Mouse (Mus musculus) neural tube, embryonic 13.5 days (tissue): ENCODE data around the gene Gm10799. TPM values are rescaled to one million over a fixed set of nuclear protein-coding genes. Genes with fewer than 3 reads are reported as not detected.

ENCODE experiments used
- ATAC-seq: fragments of 200-750 bp; cut with Nextera tagmentation; 2 replicates; pipeline ENCODE4 v1.8.0; 2017; ENCODE audit warnings: low read depth, mild to moderate bottlenecking, moderate TSS enrichment, moderate library complexity
- H3K27ac ChIP-seq: fragments of 300-500 bp; sonication (generic); replicated peaks from 2 replicates; pipeline ENCODE4 v1.5.1; 2015; ENCODE audit warnings: moderate library complexity, mild to moderate bottlenecking, inconsistent platforms
- H3K27me3 ChIP-seq: fragments of 300-500 bp; sonication (generic); 2 replicates; pipeline ENCODE4 v1.6.1; 2015; ENCODE audit warnings: mild to moderate bottlenecking, inconsistent platforms
- H3K36me3 ChIP-seq: fragments of 300-500 bp; sonication (generic); 2 replicates; pipeline ENCODE4 v1.6.1; 2015; ENCODE audit warnings: mild to moderate bottlenecking, inconsistent platforms
- H3K4me1 ChIP-seq: fragments of 300-500 bp; sonication (generic); replicated peaks from 2 replicates; pipeline ENCODE4 v1.6.1; 2015; ENCODE audit warnings: inconsistent platforms
- H3K4me2 ChIP-seq: fragments of 300-500 bp; sonication (generic); 2 replicates; pipeline ENCODE4 v1.6.1; 2015; ENCODE audit warnings: inconsistent platforms, mild to moderate bottlenecking, moderate library complexity
- H3K4me3 ChIP-seq: fragments of 300-500 bp; sonication (generic); 2 replicates; pipeline ENCODE4 v1.5.1; 2015; ENCODE audit warnings: mild to moderate bottlenecking, inconsistent platforms
- H3K9ac ChIP-seq: fragments of 300-500 bp; sonication (generic); 2 replicates; pipeline ENCODE4 v1.6.1; 2015; ENCODE audit warnings: moderate library complexity, mild to moderate bottlenecking, inconsistent platforms
- H3K9me3 ChIP-seq: fragments of 300-500 bp; sonication (generic); 2 replicates; pipeline ENCODE4 v1.6.1; 2016; ENCODE audit warnings: inconsistent platforms
- WGBS: fragments of 180-500 bp; shearing (Covaris S2); methylation state at CpG from one replicate; pipeline ENCODE4 v1.1.7; 2015; 5-methylcytosine and 5-hydroxymethylcytosine counted together
- polyA plus RNA-seq: library from polyadenylated mRNA; unstranded; fragments of >200 nt; fragmentation: Nextera tagmentation; extraction: Ambion mirVana; gene quantifications from 2 replicates; pipeline ENCODE4 v1.2.1, GENCODE M21; 2015

Gm10799 gene
- polyA plus RNA-seq, 1 experiment from 2014 or later, result not detected

GRCm38 (mm10) chr2:104060996-104061395 lies 7.4 kb downstream of the Gm10799 start:
- Histone ChIP-seq H3K4me3 (no peak overlapping the region), H3K9me3 (no peaks in the 10 kb centered on the region), H3K9ac (no peak overlapping the region), H3K27me3 (no peaks in the 10 kb centered on the region), H3K36me3 (peaks cover 38% of the 10 kb centered on the region), H3K27ac (no peak overlapping the region), H3K4me2 (no peak overlapping the region), H3K4me1 (no peaks in the 10 kb centered on the region)
- no peak for ATAC-seq
- WGBS, result 97% methylated on average over 6 of the region's 6 CpGs

GRCm38 (mm10) chr2:104059786-104060185 lies 8.6 kb downstream of the Gm10799 start:
- Histone ChIP-seq H3K9ac (no peak overlapping the region), H3K4me1 (no peaks in the 10 kb centered on the region), H3K27ac (no peak overlapping the region), H3K36me3 (peaks cover 46% of the 10 kb centered on the region), H3K27me3 (no peaks in the 10 kb centered on the region), H3K4me3 (no peak overlapping the region), H3K9me3 (no peaks in the 10 kb centered on the region), H3K4me2 (no peak overlapping the region)
- no peak for ATAC-seq
- WGBS, result 77% methylated on average over 10 of the region's 10 CpGs

GRCm38 (mm10) chr2:104058954-104059353 lies 9.4 kb downstream of the Gm10799 start:
- no peak overlapping the region for H3K4me3 ChIP-seq
- peaks cover 54% of the 10 kb centered on the region for H3K36me3 ChIP-seq
- H3K4me1 ChIP-seq, result no peaks in the 10 kb centered on the region
- 92% methylated on average over 4 of the region's 4 CpGs for WGBS
- ATAC-seq, result no peak
- H3K27me3 ChIP-seq, result no peaks in the 10 kb centered on the region
- H3K27ac ChIP-seq, result no peak overlapping the region
- no peak overlapping the region for H3K9ac ChIP-seq
- H3K9me3 ChIP-seq, result no peaks in the 10 kb centered on the region
- H3K4me2 ChIP-seq, result no peak overlapping the region

- no peak overlapping the region for H3K9ac ChIP-seq
- H3K27ac ChIP-seq, result no peak overlapping the region
- H3K4me3 ChIP-seq, result no peak overlapping the region
- 82% methylated on average over 1 of the region's 1 CpGs for WGBS
- ATAC-seq, result no peak
- no peak overlapping the region for H3K4me2 ChIP-seq
- H3K9me3 ChIP-seq, result no peaks in the 10 kb centered on the region
- H3K27me3 ChIP-seq, result no peaks in the 10 kb centered on the region
- no peaks in the 10 kb centered on the region for H3K4me1 ChIP-seq
- H3K36me3 ChIP-seq, result peaks cover 60% of the 10 kb centered on the region
Observed at GRCm38 (mm10) chr2:104058381-104058780, 10.0 kb downstream of the Gm10799 start.

- H3K4me1 ChIP-seq, result no peaks in the 10 kb centered on the region
- no peak overlapping the region for H3K27ac ChIP-seq
- H3K4me2 ChIP-seq, result no peak overlapping the region
- no peak for ATAC-seq
- no peak overlapping the region for H3K9ac ChIP-seq
- WGBS, result 80% methylated on average over 1 of the region's 1 CpGs
- no peaks in the 10 kb centered on the region for H3K27me3 ChIP-seq
- H3K4me3 ChIP-seq, result no peak overlapping the region
- H3K36me3 ChIP-seq, result peaks cover 56% of the 10 kb centered on the region
- H3K9me3 ChIP-seq, result no peaks in the 10 kb centered on the region
Observed at GRCm38 (mm10) chr2:104044479-104045080, 23.8 kb downstream of the Gm10799 start.

GRCm38 (mm10) chr2:104043624-104044478 lies 24.5 kb downstream of the Gm10799 start:
- WGBS, result 60% methylated on average over 5 of the region's 5 CpGs
- H3K36me3 ChIP-seq, result peaks cover 58% of the 10 kb centered on the region
- H3K4me2 ChIP-seq, result no peak overlapping the region

GRCm38 (mm10) chr2:104042766-104043165 lies 25.6 kb downstream of the Gm10799 start:
- 95% methylated on average over 15 of the region's 15 CpGs for WGBS
- Histone ChIP-seq H3K4me3 (no peak overlapping the region), H3K27ac (no peak overlapping the region), H3K27me3 (no peaks in the 10 kb centered on the region), H3K9me3 (no peaks in the 10 kb centered on the region), H3K4me2 (no peak overlapping the region), H3K9ac (no peak overlapping the region), H3K36me3 (peaks cover 49% of the 10 kb centered on the region), H3K4me1 (no peaks in the 10 kb centered on the region)
- ATAC-seq, result no peak

More at GRCm38 (mm10) chr2:104043624-104044478, 24.5 kb downstream of the Gm10799 start:
- H3K4me1 ChIP-seq, result no peaks in the 10 kb centered on the region
- no peak for ATAC-seq
- no peaks in the 10 kb centered on the region for H3K9me3 ChIP-seq
- no peak overlapping the region for H3K27ac ChIP-seq
- no peak overlapping the region for H3K4me3 ChIP-seq
- no peaks in the 10 kb centered on the region for H3K27me3 ChIP-seq
- no peak overlapping the region for H3K9ac ChIP-seq

GRCm38 (mm10) chr2:104041632-104042031 lies 26.7 kb downstream of the Gm10799 start:
- Histone ChIP-seq H3K27me3 (no peaks in the 10 kb centered on the region), H3K4me3 (no peak overlapping the region), H3K9me3 (no peaks in the 10 kb centered on the region), H3K36me3 (peaks cover 53% of the 10 kb centered on the region), H3K9ac (no peak overlapping the region), H3K27ac (no peak overlapping the region), H3K4me1 (no peaks in the 10 kb centered on the region), H3K4me2 (no peak overlapping the region)
- ATAC-seq, result no peak
- 89% methylated on average over 5 of the region's 5 CpGs for WGBS

GRCm38 (mm10) chr2:104038236-104038635 lies 30.1 kb downstream of the Gm10799 start:
- Histone ChIP-seq H3K4me2 (no peak overlapping the region), H3K9me3 (no peaks in the 10 kb centered on the region), H3K4me3 (no peak overlapping the region), H3K27ac (no peak overlapping the region), H3K9ac (no peak overlapping the region), H3K4me1 (no peaks in the 10 kb centered on the region), H3K36me3 (peaks cover 57% of the 10 kb centered on the region), H3K27me3 (no peaks in the 10 kb centered on the region)
- no peak for ATAC-seq
- whole genome bisulfite sequencing, result 41% methylated on average over 2 of the region's 2 CpGs

- Histone ChIP-seq H3K4me3 (no peak overlapping the region), H3K9me3 (no peaks in the 10 kb centered on the region), H3K27me3 (no peaks in the 10 kb centered on the region), H3K27ac (no peak overlapping the region), H3K9ac (no peak overlapping the region), H3K36me3 (peaks cover 57% of the 10 kb centered on the region), H3K4me2 (no peak overlapping the region), H3K4me1 (no peaks in the 10 kb centered on the region)
- no peak for ATAC-seq
- WGBS, result 75% methylated on average over 3 of the region's 3 CpGs
Observed at GRCm38 (mm10) chr2:104036316-104036715, 32.0 kb downstream of the Gm10799 start.

- Histone ChIP-seq H3K27ac (no peak overlapping the region), H3K4me3 (no peak overlapping the region), H3K36me3 (peaks cover 53% of the 10 kb centered on the region), H3K9me3 (no peaks in the 10 kb centered on the region), H3K9ac (no peak overlapping the region), H3K27me3 (no peaks in the 10 kb centered on the region), H3K4me1 (peaks cover 3% of the 10 kb centered on the region; the same call in 1 of the 2 replicates), H3K4me2 (no peak overlapping the region)
- no peak for ATAC-seq
- 87% methylated on average over 6 of the region's 6 CpGs for WGBS
Observed at GRCm38 (mm10) chr2:104035595-104035994, 32.8 kb downstream of the Gm10799 start.

GRCm38 (mm10) chr2:104034832-104035472 lies 33.4 kb downstream of the Gm10799 start:
- Histone ChIP-seq H3K27me3 (no peaks in the 10 kb centered on the region), H3K9ac (no peak overlapping the region), H3K27ac (no peak overlapping the region), H3K36me3 (peaks cover 48% of the 10 kb centered on the region), H3K4me2 (no peak overlapping the region), H3K9me3 (no peaks in the 10 kb centered on the region), H3K4me1 (peaks cover 8% of the 10 kb centered on the region), H3K4me3 (no peak overlapping the region)
- no peak for ATAC-seq
- WGBS, result 34% methylated on average over 3 of the region's 3 CpGs
